Mouse (Mus musculus): ENCODE measurements at regions not wholly inside any gene's neighbourhood (a gene's known extent, or its start where the extent isn't known, plus 50 kb on each side); places are given as distances from the start of the nearest gene placed in this dataset.

- H3K27me3 ChIP-seq (ENCODE audit: control insufficient read depth, insufficient read depth, low read length) = no peaks in the 10 kb centered on the region
- no peak overlapping the region for H3K27ac ChIP-seq (replicated peaks; ENCODE audit: low read depth, low read length)
- no peak overlapping the region for H3K9ac ChIP-seq (replicated peaks; ENCODE audit: low read length)
- ATAC-seq (replicated peaks; ENCODE audit: insufficient number of reproducible peaks, low FRiP score, low TSS enrichment, low read depth) = no peak
- H3K9me3 ChIP-seq (replicated peaks; ENCODE audit: control insufficient read depth, low read length) = no peaks in the 10 kb centered on the region
- no peak overlapping the region for H3K4me3 ChIP-seq (ENCODE audit: low read depth, low read length)
- WGBS = 76% methylated on average over 3 of the region's 3 CpGs
- H3K4me1 ChIP-seq (ENCODE audit: control insufficient read depth, insufficient read depth, low read length) = no peaks in the 10 kb centered on the region
- no peak overlapping the region for H3K4me2 ChIP-seq (ENCODE audit: low read depth, low read length)
- H3K36me3 ChIP-seq (replicated peaks; ENCODE audit: control insufficient read depth, insufficient read depth, low read depth, low read length) = no peaks in the 10 kb centered on the region
- no peak for DNase-seq (ENCODE audit: low spot score)
Measured at GRCm38 (mm10) chr15:89940591-89940990, 98.9 kb upstream of the Syt10 start.

- Histone ChIP-seq H3K9ac (replicated peaks; ENCODE audit: low read length) (no peak overlapping the region), H3K9me3 (replicated peaks; ENCODE audit: control insufficient read depth, low read length) (no peaks in the 10 kb centered on the region), H3K4me1 (ENCODE audit: control insufficient read depth, insufficient read depth, low read length) (no peaks in the 10 kb centered on the region), H3K4me2 (ENCODE audit: low read depth, low read length) (no peak overlapping the region), H3K27ac (replicated peaks; ENCODE audit: low read depth, low read length) (no peak overlapping the region), H3K36me3 (replicated peaks; ENCODE audit: control insufficient read depth, insufficient read depth, low read depth, low read length) (no peaks in the 10 kb centered on the region), H3K27me3 (ENCODE audit: control insufficient read depth, insufficient read depth, low read length) (no peaks in the 10 kb centered on the region), H3K4me3 (ENCODE audit: low read depth, low read length) (no peak overlapping the region)
- DNase-seq (ENCODE audit: low spot score) (no peak), ATAC-seq (replicated peaks; ENCODE audit: insufficient number of reproducible peaks, low FRiP score, low TSS enrichment, low read depth) (no peak)
- WGBS = 87% methylated on average over 3 of the region's 3 CpGs
Measured at GRCm38 (mm10) chr15:89932370-89932769, 90.7 kb upstream of the Syt10 start.

- DNase-seq (ENCODE audit: low spot score) (no peak), ATAC-seq (replicated peaks; ENCODE audit: insufficient number of reproducible peaks, low FRiP score, low TSS enrichment, low read depth) (0 out of 2 replicates have a peak, but pooled peaks have one; percentile 29)
- WGBS = 89% methylated on average over 12 of the region's 12 CpGs
- Histone ChIP-seq H3K9me3 (replicated peaks; ENCODE audit: control insufficient read depth, low read length) (no peaks in the 10 kb centered on the region), H3K27me3 (ENCODE audit: control insufficient read depth, insufficient read depth, low read length) (no peaks in the 10 kb centered on the region), H3K36me3 (replicated peaks; ENCODE audit: control insufficient read depth, insufficient read depth, low read depth, low read length) (no peaks in the 10 kb centered on the region), H3K4me2 (ENCODE audit: low read depth, low read length) (no peak overlapping the region), H3K4me3 (ENCODE audit: low read depth, low read length) (no peak overlapping the region), H3K9ac (replicated peaks; ENCODE audit: low read length) (no peak overlapping the region), H3K27ac (replicated peaks; ENCODE audit: low read depth, low read length) (no peak overlapping the region), H3K4me1 (ENCODE audit: control insufficient read depth, insufficient read depth, low read length) (no peaks in the 10 kb centered on the region)
Measured at GRCm38 (mm10) chr15:89915587-89915986, 73.9 kb upstream of the Syt10 start.

GRCm38 (mm10) chr15:89903057-89903456 is 61.4 kb upstream of the Syt10 start:
- DNase-seq (ENCODE audit: low spot score) = no peak
- Histone ChIP-seq H3K4me3 (ENCODE audit: low read depth, low read length) (no peak overlapping the region), H3K27me3 (ENCODE audit: control insufficient read depth, insufficient read depth, low read length) (no peaks in the 10 kb centered on the region), H3K9ac (replicated peaks; ENCODE audit: low read length) (no peak overlapping the region), H3K4me1 (ENCODE audit: control insufficient read depth, insufficient read depth, low read length) (no peaks in the 10 kb centered on the region), H3K4me2 (ENCODE audit: low read depth, low read length) (no peak overlapping the region), H3K9me3 (replicated peaks; ENCODE audit: control insufficient read depth, low read length) (no peaks in the 10 kb centered on the region), H3K36me3 (replicated peaks; ENCODE audit: control insufficient read depth, insufficient read depth, low read depth, low read length) (no peaks in the 10 kb centered on the region), H3K27ac (replicated peaks; ENCODE audit: low read depth, low read length) (no peak overlapping the region)
- no peak for ATAC-seq (replicated peaks; ENCODE audit: insufficient number of reproducible peaks, low FRiP score, low TSS enrichment, low read depth)
- WGBS = 80% methylated on average over 1 of the region's 1 CpGs

- Histone ChIP-seq H3K9me3 (replicated peaks; ENCODE audit: control insufficient read depth, low read length) (no peaks in the 10 kb centered on the region), H3K4me3 (ENCODE audit: low read depth, low read length) (no peak overlapping the region), H3K4me1 (ENCODE audit: control insufficient read depth, insufficient read depth, low read length) (no peaks in the 10 kb centered on the region), H3K27ac (replicated peaks; ENCODE audit: low read depth, low read length) (no peak overlapping the region), H3K36me3 (replicated peaks; ENCODE audit: control insufficient read depth, insufficient read depth, low read depth, low read length) (no peaks in the 10 kb centered on the region), H3K4me2 (ENCODE audit: low read depth, low read length) (no peak overlapping the region), H3K27me3 (ENCODE audit: control insufficient read depth, insufficient read depth, low read length) (no peaks in the 10 kb centered on the region), H3K9ac (replicated peaks; ENCODE audit: low read length) (no peak overlapping the region)
- no peak for DNase-seq (ENCODE audit: low spot score)
- WGBS = 83% methylated on average over 3 of the region's 3 CpGs
- ATAC-seq (replicated peaks; ENCODE audit: insufficient number of reproducible peaks, low FRiP score, low TSS enrichment, low read depth) = no peak
Measured at GRCm38 (mm10) chr15:89893668-89894067, 52.0 kb upstream of the Syt10 start.

Measured in embryonic facial prominence, embryonic 11.5 days (tissue).